Mouse (Mus musculus) cerebellum, adult 2 months (tissue): Measurements from ENCODE around the gene Sqstm1. TPM values are rescaled to one million over a fixed set of nuclear protein-coding genes. Genes with fewer than 3 reads are reported as not detected.

Experiments used
- DNase-seq, 2 experiments: peaks; one replicate each; pipeline ENCODE4 v3.0.0; 2021
- H3K27ac ChIP-seq: fragments of 200-500 bp; 2 replicates; pipeline ENCODE4 v1.5.1; 2012; ENCODE audit warnings: low read length, control low read depth, inconsistent platforms; ENCODE audit not compliant: insufficient read depth
- H3K27me3 ChIP-seq: fragments of 200-500 bp; 2 replicates; pipeline ENCODE4 v1.6.1; 2012; ENCODE audit warnings: inconsistent platforms, mild to moderate bottlenecking, low read length, moderate library complexity; ENCODE audit not compliant: control insufficient read depth, insufficient read depth
- H3K4me1 ChIP-seq: fragments of 200-500 bp; 2 replicates; pipeline ENCODE4 v1.6.1; 2011; ENCODE audit warnings: low read length; ENCODE audit not compliant: control insufficient read depth, insufficient read depth
- H3K4me3 ChIP-seq: fragments of 200-500 bp; replicated peaks from 2 replicates; pipeline ENCODE3; 2011; ENCODE audit warnings: mild to moderate bottlenecking, low read depth, low read length, control low read depth; ENCODE audit not compliant: insufficient read depth
- CTCF ChIP-seq: fragments of 200-500 bp; IDR thresholded peaks from 2 replicates; pipeline ENCODE4 v1.5.1; 2011; ENCODE audit warnings: low read depth, mild to moderate bottlenecking, control low read depth, low read length, moderate library complexity, borderline replicate concordance; ENCODE audit not compliant: insufficient read depth
- POLR2A ChIP-seq: fragments of 200-500 bp; IDR thresholded peaks from 2 replicates; pipeline ENCODE4 v1.6.1; 2011; ENCODE audit warnings: low read length, control low read depth, borderline replicate concordance; ENCODE audit not compliant: insufficient read depth
- WGBS: fragments of 180-500 bp; shearing (Covaris S2); methylation state at CpG from one replicate; pipeline ENCODE4 v1.1.7; 2018; 5-methylcytosine and 5-hydroxymethylcytosine counted together
- polyA plus RNA-seq: library from polyadenylated mRNA; depleted of rRNA; stranded (reverse); fragments of >200 nt; gene quantifications from 2 replicates; pipeline ENCODE4 v1.2.3, GENCODE M21; 2012; rRNA removed

Gene Sqstm1
- polyA plus RNA-seq = 377 and 381 TPM in 2 replicates

- H3K4me1 ChIP-seq = peaks cover 19% of the 10 kb centered on the region; the same call in 1 of the 2 replicates
- H3K27me3 ChIP-seq = no peaks in the 10 kb centered on the region
- under 1% methylated on average over 48 of the region's 48 CpGs for WGBS
- peak within 1 kb of the TSS; percentile 92 for H3K27ac ChIP-seq
- TF ChIP-seq CTCF (no peak), POLR2A (peak; percentile 78)
- DNase-seq = peak; percentile 74 to 88
- peak within 1 kb of the TSS; percentile 80 for H3K4me3 ChIP-seq
These were observed at the start of gene Sqstm1, which contains the start of gene Mgat4b for GRCm38 (mm10) chr11:50210505-50211151. Gene Sqstm1 (minus strand): TSS chr11:50210827. Gene Mgat4b (plus strand): TSS chr11:50210890.

GRCm38 (mm10) chr11:50258310-50258709 lies 47.7 kb upstream of the Sqstm1 start:
- Histone ChIP-seq H3K4me1 (peaks cover 9% of the 10 kb centered on the region), H3K27ac (no peak overlapping the region), H3K27me3 (no peaks in the 10 kb centered on the region), H3K4me3 (no peak overlapping the region)
- TF ChIP-seq POLR2A = no peak
- TF ChIP-seq CTCF = no peak
- WGBS = 16% methylated on average over 7 of the region's 7 CpGs
- no peak for DNase-seq

- Histone ChIP-seq H3K4me3 (no peak overlapping the region), H3K4me1 (peaks cover 9% of the 10 kb centered on the region), H3K27ac (no peak overlapping the region), H3K27me3 (no peaks in the 10 kb centered on the region)
- 66% methylated on average over 7 of the region's 7 CpGs for WGBS
- no peak for DNase-seq
- TF ChIP-seq POLR2A (no peak), CTCF (no peak)
These were observed 46.0 kb upstream of the Sqstm1 start for GRCm38 (mm10) chr11:50256615-50257014.

GRCm38 (mm10) chr11:50254010-50254580 lies 43.5 kb upstream of the Sqstm1 start:
- DNase-seq = peak; percentile 68 to 71
- peak overlapping the region; percentile 31; the same call in 1 of the 2 replicates for H3K27ac ChIP-seq
- WGBS = 9% methylated on average over 12 of the region's 12 CpGs
- TF ChIP-seq POLR2A (no peak), CTCF (no peak)
- H3K27me3 ChIP-seq = no peaks in the 10 kb centered on the region
- H3K4me3 ChIP-seq = peak overlapping the region; percentile 29
- H3K4me1 ChIP-seq = peaks cover 9% of the 10 kb centered on the region

GRCm38 (mm10) chr11:50253393-50253792 lies 42.8 kb upstream of the Sqstm1 start:
- DNase-seq = no peak
- H3K4me1 ChIP-seq = peaks cover 9% of the 10 kb centered on the region
- TF ChIP-seq POLR2A (no peak), CTCF (no peak)
- WGBS = 90% methylated on average over 1 of the region's 1 CpGs
- no peak overlapping the region for H3K27ac ChIP-seq
- H3K27me3 ChIP-seq = no peaks in the 10 kb centered on the region
- H3K4me3 ChIP-seq = no peak overlapping the region

DNA sequence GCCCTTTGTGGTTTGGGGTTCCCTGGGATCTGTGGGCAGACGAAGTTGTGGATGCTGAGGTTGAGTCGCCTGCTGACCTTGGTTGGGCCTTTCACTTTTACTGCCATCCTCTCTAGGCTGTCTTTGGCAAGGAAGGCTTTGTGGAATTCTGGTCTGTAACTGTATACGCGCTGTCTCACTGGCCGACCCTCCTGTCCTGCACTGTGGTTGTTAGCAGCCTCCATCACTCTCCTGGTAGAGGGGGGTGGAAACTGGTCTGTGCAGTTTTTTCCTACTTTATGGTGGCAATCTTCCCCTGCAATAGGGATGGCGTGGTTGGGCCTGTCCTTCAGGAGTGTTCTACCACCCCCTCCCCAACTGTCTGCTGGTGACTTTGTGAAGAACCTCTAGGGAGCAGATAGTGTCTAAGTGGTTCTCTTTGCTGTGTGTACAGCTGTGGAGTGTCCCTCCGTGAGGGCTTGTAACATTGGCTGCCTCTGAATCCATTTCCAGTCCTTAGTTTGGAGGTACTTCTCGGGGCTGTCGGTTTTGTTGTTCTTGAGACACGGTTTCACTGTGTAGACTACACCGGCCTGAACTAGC lies 42.1 kb upstream of the Sqstm1 start:
- no peak for DNase-seq
- no peak overlapping the region for H3K27ac ChIP-seq
- TF ChIP-seq CTCF (no peak), POLR2A (no peak)
- 92% methylated on average over 11 of the region's 11 CpGs for WGBS
- H3K4me1 ChIP-seq = peaks cover 9% of the 10 kb centered on the region
- H3K27me3 ChIP-seq = no peaks in the 10 kb centered on the region
- no peak overlapping the region for H3K4me3 ChIP-seq

DNA sequence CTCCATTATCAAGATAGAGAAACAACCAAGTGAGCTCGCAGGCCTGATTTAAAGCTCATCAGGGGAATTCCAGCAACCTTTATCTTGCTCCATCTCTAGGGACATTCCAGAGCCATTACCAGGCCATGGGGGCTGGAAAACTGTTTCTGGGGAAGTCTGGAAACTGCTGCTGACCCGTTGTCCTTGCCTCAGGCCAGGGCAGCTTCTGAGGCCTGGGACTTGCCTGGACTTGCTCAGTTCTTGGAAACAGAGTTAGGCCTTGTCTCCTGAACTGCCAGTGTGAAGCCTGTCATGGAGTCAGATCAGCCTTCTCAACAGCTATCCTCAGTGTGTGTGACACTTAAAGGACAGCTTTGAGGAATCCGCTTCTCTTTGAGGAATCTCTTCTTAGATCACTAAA lies 41.5 kb upstream of the Sqstm1 start:
- Histone ChIP-seq H3K4me3 (no peak overlapping the region), H3K27ac (no peak overlapping the region), H3K27me3 (no peaks in the 10 kb centered on the region), H3K4me1 (peaks cover 9% of the 10 kb centered on the region)
- no peak for DNase-seq
- WGBS = 83% methylated on average over 3 of the region's 3 CpGs
- TF ChIP-seq POLR2A (no peak), CTCF (no peak)

GRCm38 (mm10) chr11:50248473-50249171 lies 38.0 kb upstream of the Sqstm1 start:
- H3K4me1 ChIP-seq = peaks cover 5% of the 10 kb centered on the region; the same call in 1 of the 2 replicates
- H3K27ac ChIP-seq = no peak overlapping the region
- TF ChIP-seq POLR2A = no peak
- no peak for TF ChIP-seq CTCF
- H3K4me3 ChIP-seq = no peak overlapping the region
- 84% methylated on average over 7 of the region's 7 CpGs for WGBS
- no peaks in the 10 kb centered on the region for H3K27me3 ChIP-seq
- DNase-seq = no peak
